Mouse (Mus musculus): ENCODE measurements around the gene Olfr1294. TPM values are rescaled to one million over a fixed set of nuclear protein-coding genes. Genes with fewer than 3 reads are reported as not detected.

Olfr1294 gene
- total RNA-seq (2023) = not detected in 2 replicates

GRCm38 (mm10) chr2:111540191-111540590, at the start of gene Olfr1294:
Gene Olfr1294, minus strand, starts transcription at chr2:111540291.

DNA sequence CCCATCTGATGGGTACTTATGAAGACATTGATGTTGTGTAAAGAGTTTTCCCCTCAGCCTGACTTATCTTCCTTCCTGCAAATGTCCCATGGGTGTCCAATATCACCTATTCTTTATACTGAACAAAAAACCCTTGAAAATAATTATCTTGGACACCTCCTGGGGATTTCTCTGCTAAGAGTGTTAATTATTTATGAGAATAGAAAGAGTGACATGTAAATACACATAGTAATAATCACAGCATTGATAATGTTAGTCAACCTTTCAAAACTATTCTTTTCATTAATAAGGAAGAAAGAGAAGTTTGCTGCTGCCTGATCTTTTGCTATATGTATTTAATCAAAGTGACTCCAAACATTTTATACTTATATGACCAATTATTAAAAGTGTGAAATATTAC, 29.5 kb upstream of the Olfr1294 start, which contains the start of gene Olfr1295:
Gene Olfr1295, minus strand, starts transcription at position 101 of the 400 bp plus-strand sequence.

DNA sequence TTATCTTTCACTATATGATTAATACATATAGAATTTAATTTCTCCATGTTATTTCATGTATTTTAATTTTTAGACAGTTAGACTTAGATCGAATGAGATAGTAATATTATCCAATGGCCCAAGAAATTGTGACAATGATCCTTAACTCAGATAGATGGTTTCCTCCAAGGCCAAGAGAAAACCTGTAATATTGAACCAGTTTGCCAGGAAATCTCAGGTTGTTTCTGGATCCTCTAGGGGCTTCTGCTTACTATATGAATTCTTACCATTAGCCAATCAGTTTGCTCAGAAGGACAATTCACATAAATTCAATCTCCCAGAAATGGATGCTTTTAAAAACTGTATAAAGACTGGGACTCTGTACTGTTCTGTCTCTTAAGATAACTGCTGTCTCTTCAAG, 15.2 kb downstream of the Olfr1294 start, which contains the start of gene Olfr1293-ps:
Gene Olfr1293-ps, plus strand, starts transcription at position 301 of the 400 bp plus-strand sequence.

GRCm38 (mm10) chr2:111496880-111497279, 43.2 kb downstream of the Olfr1294 start, which contains the start of gene Olfr1291-ps1:
Gene Olfr1291-ps1, plus strand, starts transcription at chr2:111497180.

DNA sequence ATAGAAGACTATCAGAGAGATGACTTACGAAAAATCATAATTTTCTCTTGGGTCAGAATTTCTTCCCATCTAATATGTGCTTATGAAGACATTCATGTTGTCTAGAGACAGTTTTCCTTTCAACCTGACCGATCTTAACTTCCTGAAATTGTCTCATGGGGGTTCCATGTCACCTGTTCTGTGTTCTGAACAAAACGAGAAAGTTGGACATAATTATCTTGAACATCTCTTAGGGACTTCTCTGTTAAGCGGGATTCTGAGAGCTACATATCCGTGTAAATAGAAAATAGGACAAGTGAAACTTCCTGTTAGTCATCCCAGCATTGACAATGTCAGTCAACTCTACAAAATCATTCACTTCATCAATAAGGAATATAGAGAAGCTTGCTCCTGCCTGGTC, 46.4 kb downstream of the Olfr1294 start, which contains the start of gene Olfr1290:
Gene Olfr1290, minus strand, starts transcription at position 101 of the 400 bp plus-strand sequence.

Other genes with a start within 250 kb of the Olfr1294 start
- not detected in 2 replicates for gene Olfr1279, start 239.7 kb downstream of the Olfr1294 start, total RNA-seq (2023)
- not detected in 2 replicates for gene Olfr1280, start 226.3 kb downstream of the Olfr1294 start, total RNA-seq (2023)
- not detected in 2 replicates for gene Olfr1281, start 213.8 kb downstream of the Olfr1294 start, total RNA-seq (2023)
- not detected in 2 replicates for gene Olfr1282, start 204.2 kb downstream of the Olfr1294 start, total RNA-seq (2023)
- gene Olfr1283, start 173.5 kb downstream of the Olfr1294 start, total RNA-seq (2023) = not detected in 2 replicates
- not detected in 2 replicates for gene Olfr1284, start 164.8 kb downstream of the Olfr1294 start, total RNA-seq (2023)
- not detected in 2 replicates for gene Olfr1286, start 117.2 kb downstream of the Olfr1294 start, total RNA-seq (2023)
- not detected in 2 replicates for gene Olfr1287, start 91.1 kb downstream of the Olfr1294 start, total RNA-seq (2023)
- gene Olfr1288, start 66.2 kb downstream of the Olfr1294 start, total RNA-seq (2023) = not detected in 2 replicates
- gene Olfr1289, start 59.5 kb downstream of the Olfr1294 start, total RNA-seq (2023) = not detected in 2 replicates
- not detected in 2 replicates for gene Olfr1290, start 46.5 kb downstream of the Olfr1294 start, total RNA-seq (2023)
- not detected in 2 replicates for gene Olfr1291-ps1, start 43.1 kb downstream of the Olfr1294 start, total RNA-seq (2023)
- gene Olfr1293-ps, start 15.1 kb downstream of the Olfr1294 start, total RNA-seq (2023) = not detected in 2 replicates
- gene Olfr1295, start 29.4 kb upstream of the Olfr1294 start, total RNA-seq (2023) = not detected in 2 replicates
- not detected in 2 replicates for gene Olfr1297, start 86.2 kb upstream of the Olfr1294 start, total RNA-seq (2023)
- not detected in 2 replicates for gene Olfr1298, start 108.9 kb upstream of the Olfr1294 start, total RNA-seq (2023)
- gene Olfr1299, start 121.1 kb upstream of the Olfr1294 start, total RNA-seq (2023) = not detected in 2 replicates
- not detected in 2 replicates for gene Olfr1301, start 210.7 kb upstream of the Olfr1294 start, total RNA-seq (2023)
- gene Olfr1302, start 237.1 kb upstream of the Olfr1294 start, total RNA-seq (2023) = not detected in 2 replicates

Data from neutrophil, adult 65 days (primary cell).